Mouse (Mus musculus): Measurements from ENCODE around the gene D16Ertd472e. TPM values are rescaled to one million over a fixed set of nuclear protein-coding genes. Genes with fewer than 3 reads are reported as not detected.

D16Ertd472e gene
- 27.0 and 28.8 TPM in 2 replicates for polyA plus RNA-seq (2016; fragmentation: Nextera tagmentation; extraction: Ambion mirVana)

GRCm38 (mm10) chr16:78576478-78577084 lies at the start of gene D16Ertd472e:
TSS of gene D16Ertd472e (minus strand) at chr16:78576708.
- H3K4me3 ChIP-seq = peak within 1 kb of the TSS; percentile 61
- H3K9me3 ChIP-seq = no peaks in the 10 kb centered on the region
- H3K36me3 ChIP-seq = peaks cover 7% of the 10 kb centered on the region; the same call in 1 of the 2 replicates
- ATAC-seq (ENCODE audit: insufficient number of reproducible peaks, insufficient read depth, low FRiP score, low TSS enrichment) = peak; percentile 98
- H3K27ac ChIP-seq = peak within 1 kb of the TSS; percentile 95
- peaks cover 17% of the 10 kb centered on the region for H3K4me1 ChIP-seq
- H3K4me2 ChIP-seq (replicated peaks) = peak within 1 kb of the TSS; percentile 56
- under 1% methylated on average over 70 of the region's 70 CpGs for WGBS
- H3K27me3 ChIP-seq = no peaks in the 10 kb centered on the region
- H3K9ac ChIP-seq = peak within 1 kb of the TSS; percentile 67

- no peak overlapping the region for H3K4me2 ChIP-seq (replicated peaks)
- no peak overlapping the region for H3K9ac ChIP-seq
- no peak overlapping the region for H3K27ac ChIP-seq
- 68% methylated on average over 5 of the region's 5 CpGs for WGBS
- H3K27me3 ChIP-seq = no peaks in the 10 kb centered on the region
- H3K36me3 ChIP-seq = no peaks in the 10 kb centered on the region
- H3K9me3 ChIP-seq = no peaks in the 10 kb centered on the region
- no peak overlapping the region for H3K4me3 ChIP-seq
- no peak for ATAC-seq (ENCODE audit: insufficient number of reproducible peaks, insufficient read depth, low FRiP score, low TSS enrichment)
- no peaks in the 10 kb centered on the region for H3K4me1 ChIP-seq
Observed at GRCm38 (mm10) chr16:78622755-78623154, 46.2 kb upstream of the D16Ertd472e start.

DNA sequence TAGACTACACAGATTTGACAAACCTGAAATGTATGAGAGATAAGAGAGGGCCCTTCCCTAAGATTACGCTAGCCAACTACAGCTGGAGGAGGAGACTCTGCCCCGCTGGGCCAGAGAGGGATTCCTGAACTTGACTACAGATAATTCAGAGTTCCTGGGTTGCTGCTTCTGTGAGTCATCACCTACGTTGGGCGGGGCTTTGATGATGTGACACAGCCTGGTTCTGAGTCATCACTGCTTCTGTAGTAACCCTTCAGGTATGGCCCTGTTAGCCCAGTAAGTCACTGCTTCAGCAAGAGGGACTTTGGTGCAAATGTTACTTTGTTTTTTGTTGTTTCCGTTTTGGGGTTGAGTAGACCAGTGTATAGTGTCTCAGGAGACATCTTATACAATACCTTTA lies 42.9 kb upstream of the D16Ertd472e start:
- Histone ChIP-seq H3K4me3 (no peak overlapping the region), H3K9me3 (no peaks in the 10 kb centered on the region), H3K4me2 (replicated peaks) (no peak overlapping the region), H3K4me1 (no peaks in the 10 kb centered on the region), H3K9ac (no peak overlapping the region), H3K36me3 (no peaks in the 10 kb centered on the region), H3K27ac (no peak overlapping the region), H3K27me3 (no peaks in the 10 kb centered on the region)
- ATAC-seq (ENCODE audit: insufficient number of reproducible peaks, insufficient read depth, low FRiP score, low TSS enrichment) = no peak
- WGBS = 83% methylated on average over 5 of the region's 5 CpGs

GRCm38 (mm10) chr16:78617757-78618532 lies 41.4 kb upstream of the D16Ertd472e start:
- no peaks in the 10 kb centered on the region for H3K4me1 ChIP-seq
- H3K9me3 ChIP-seq = no peaks in the 10 kb centered on the region
- no peak overlapping the region for H3K27ac ChIP-seq
- no peak overlapping the region for H3K4me2 ChIP-seq (replicated peaks)
- 0 out of 2 replicates have a peak, but pooled peaks have one; percentile 6 for ATAC-seq (ENCODE audit: insufficient number of reproducible peaks, insufficient read depth, low FRiP score, low TSS enrichment)
- H3K4me3 ChIP-seq = no peak overlapping the region
- 92% methylated on average over 11 of the region's 11 CpGs for WGBS
- no peaks in the 10 kb centered on the region for H3K36me3 ChIP-seq
- H3K27me3 ChIP-seq = no peaks in the 10 kb centered on the region
- no peak overlapping the region for H3K9ac ChIP-seq

DNA sequence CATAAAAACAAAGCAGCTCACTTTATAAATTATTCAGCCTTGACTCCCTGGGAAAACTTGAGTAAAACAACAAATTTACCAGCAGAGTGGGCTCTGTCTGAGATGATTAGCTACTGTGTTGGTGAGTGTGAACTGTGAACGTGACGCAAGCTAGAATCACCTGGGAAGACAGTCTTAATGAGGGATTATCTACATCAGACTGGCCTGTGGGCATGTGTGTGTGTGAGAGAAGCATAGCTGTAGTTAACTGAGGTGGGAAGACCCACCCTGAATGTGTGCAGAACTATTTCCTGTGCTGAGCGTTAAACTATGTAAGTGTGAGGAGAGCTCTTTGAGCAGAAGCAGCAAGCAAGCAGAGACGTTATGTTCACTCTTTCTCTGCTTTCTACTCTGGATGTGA lies 29.7 kb upstream of the D16Ertd472e start:
- 58% methylated on average over 4 of the region's 4 CpGs for WGBS
- Histone ChIP-seq H3K27me3 (no peaks in the 10 kb centered on the region), H3K9me3 (peaks cover 6% of the 10 kb centered on the region), H3K4me1 (no peaks in the 10 kb centered on the region), H3K9ac (no peak overlapping the region), H3K36me3 (no peaks in the 10 kb centered on the region), H3K27ac (no peak overlapping the region), H3K4me2 (replicated peaks) (no peak overlapping the region), H3K4me3 (no peak overlapping the region)
- ATAC-seq (ENCODE audit: insufficient number of reproducible peaks, insufficient read depth, low FRiP score, low TSS enrichment) = no peak

GRCm38 (mm10) chr16:78598919-78599318 lies 22.4 kb upstream of the D16Ertd472e start:
- no peak overlapping the region for H3K9ac ChIP-seq
- H3K27ac ChIP-seq = no peak overlapping the region
- H3K4me3 ChIP-seq = no peak overlapping the region
- H3K36me3 ChIP-seq = no peaks in the 10 kb centered on the region
- peaks cover 6% of the 10 kb centered on the region for H3K9me3 ChIP-seq
- WGBS = 71% methylated on average over 1 of the region's 1 CpGs
- ATAC-seq (ENCODE audit: insufficient number of reproducible peaks, insufficient read depth, low FRiP score, low TSS enrichment) = no peak
- no peaks in the 10 kb centered on the region for H3K4me1 ChIP-seq
- H3K27me3 ChIP-seq = no peaks in the 10 kb centered on the region
- no peak overlapping the region for H3K4me2 ChIP-seq (replicated peaks)

GRCm38 (mm10) chr16:78596381-78596780 lies 19.9 kb upstream of the D16Ertd472e start:
- Histone ChIP-seq H3K4me2 (replicated peaks) (no peak overlapping the region), H3K36me3 (no peaks in the 10 kb centered on the region), H3K27ac (no peak overlapping the region), H3K27me3 (no peaks in the 10 kb centered on the region), H3K4me1 (no peaks in the 10 kb centered on the region), H3K9ac (no peak overlapping the region), H3K9me3 (no peaks in the 10 kb centered on the region), H3K4me3 (no peak overlapping the region)
- ATAC-seq (ENCODE audit: insufficient number of reproducible peaks, insufficient read depth, low FRiP score, low TSS enrichment) = no peak
- 61% methylated on average over 2 of the region's 2 CpGs for WGBS

- H3K4me1 ChIP-seq = no peaks in the 10 kb centered on the region
- H3K9ac ChIP-seq = no peak overlapping the region
- ATAC-seq (ENCODE audit: insufficient number of reproducible peaks, insufficient read depth, low FRiP score, low TSS enrichment) = no peak
- no peaks in the 10 kb centered on the region for H3K36me3 ChIP-seq
- H3K4me3 ChIP-seq = no peak overlapping the region
- H3K4me2 ChIP-seq (replicated peaks) = no peak overlapping the region
- no peak overlapping the region for H3K27ac ChIP-seq
- no peaks in the 10 kb centered on the region for H3K9me3 ChIP-seq
- H3K27me3 ChIP-seq = no peaks in the 10 kb centered on the region
- 88% methylated on average over 7 of the region's 7 CpGs for WGBS
Observed at GRCm38 (mm10) chr16:78595821-78596220, 19.3 kb upstream of the D16Ertd472e start.

- H3K9me3 ChIP-seq = no peaks in the 10 kb centered on the region
- no peaks in the 10 kb centered on the region for H3K27me3 ChIP-seq
- no peak overlapping the region for H3K4me3 ChIP-seq
- no peak overlapping the region for H3K4me2 ChIP-seq (replicated peaks)
- no peak overlapping the region for H3K9ac ChIP-seq
- ATAC-seq (ENCODE audit: insufficient number of reproducible peaks, insufficient read depth, low FRiP score, low TSS enrichment) = no peak
- no peaks in the 10 kb centered on the region for H3K36me3 ChIP-seq
- H3K4me1 ChIP-seq = no peaks in the 10 kb centered on the region
- 61% methylated on average over 3 of the region's 3 CpGs for WGBS
- H3K27ac ChIP-seq = no peak overlapping the region
Observed at GRCm38 (mm10) chr16:78594154-78594553, 17.6 kb upstream of the D16Ertd472e start.

- no peaks in the 10 kb centered on the region for H3K4me1 ChIP-seq
- H3K4me3 ChIP-seq = no peak overlapping the region
- H3K9ac ChIP-seq = no peak overlapping the region
- no peak overlapping the region for H3K27ac ChIP-seq
- no peak overlapping the region for H3K4me2 ChIP-seq (replicated peaks)
- no peak for ATAC-seq (ENCODE audit: insufficient number of reproducible peaks, insufficient read depth, low FRiP score, low TSS enrichment)
- H3K27me3 ChIP-seq = no peaks in the 10 kb centered on the region
- no peaks in the 10 kb centered on the region for H3K36me3 ChIP-seq
- 70% methylated on average over 6 of the region's 6 CpGs for WGBS
- H3K9me3 ChIP-seq = no peaks in the 10 kb centered on the region
Observed at GRCm38 (mm10) chr16:78591130-78591529, 14.6 kb upstream of the D16Ertd472e start.

GRCm38 (mm10) chr16:78588821-78589220 lies 12.3 kb upstream of the D16Ertd472e start:
- no peak for ATAC-seq (ENCODE audit: insufficient number of reproducible peaks, insufficient read depth, low FRiP score, low TSS enrichment)
- 82% methylated on average over 2 of the region's 2 CpGs for WGBS

DNA sequence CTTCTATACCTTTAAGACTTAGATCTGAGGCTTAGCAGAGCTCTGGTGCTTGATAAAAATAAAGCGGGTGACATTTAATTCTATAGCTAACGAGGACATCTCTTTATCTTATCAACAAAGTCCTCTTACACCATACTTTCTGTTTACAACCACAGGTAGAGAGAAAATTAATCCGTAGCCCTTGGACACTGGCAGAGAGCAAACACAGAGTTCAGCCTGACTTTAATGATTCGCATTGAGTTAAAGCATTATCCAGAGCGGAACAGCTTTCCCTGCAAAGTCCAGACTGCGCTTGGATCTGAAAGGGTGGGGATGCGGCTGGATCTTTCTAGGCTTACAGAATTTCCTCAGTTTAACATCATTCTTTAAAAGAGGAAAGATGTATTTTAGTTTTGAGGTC lies 10.1 kb upstream of the D16Ertd472e start:
- H3K4me3 ChIP-seq = no peak overlapping the region
- no peaks in the 10 kb centered on the region for H3K4me1 ChIP-seq
- H3K27me3 ChIP-seq = no peaks in the 10 kb centered on the region
- ATAC-seq (ENCODE audit: insufficient number of reproducible peaks, insufficient read depth, low FRiP score, low TSS enrichment) = no peak
- 81% methylated on average over 7 of the region's 7 CpGs for WGBS
- H3K9me3 ChIP-seq = no peaks in the 10 kb centered on the region
- no peak overlapping the region for H3K9ac ChIP-seq
- H3K27ac ChIP-seq = no peak overlapping the region
- no peaks in the 10 kb centered on the region for H3K36me3 ChIP-seq
- no peak overlapping the region for H3K4me2 ChIP-seq (replicated peaks)

More at GRCm38 (mm10) chr16:78588821-78589220, 12.3 kb upstream of the D16Ertd472e start:
- no peak overlapping the region for H3K9ac ChIP-seq
- no peak overlapping the region for H3K4me2 ChIP-seq (replicated peaks)
- H3K36me3 ChIP-seq = no peaks in the 10 kb centered on the region
- no peaks in the 10 kb centered on the region for H3K4me1 ChIP-seq
- H3K4me3 ChIP-seq = no peak overlapping the region
- H3K27me3 ChIP-seq = no peaks in the 10 kb centered on the region
- no peaks in the 10 kb centered on the region for H3K9me3 ChIP-seq
- H3K27ac ChIP-seq = no peak overlapping the region

Data from embryonic facial prominence, embryonic 12.5 days (tissue).